Mouse (Mus musculus) neural tube, embryonic 13.5 days (tissue): Measurements from ENCODE around the gene Rcan1. TPM values are rescaled to one million over a fixed set of nuclear protein-coding genes. Genes with fewer than 3 reads are reported as not detected.

ENCODE experiments used
- ATAC-seq: fragments of 200-750 bp; cut with Nextera tagmentation; 2 replicates; pipeline ENCODE4 v1.8.0; 2017; ENCODE audit warnings: low read depth, mild to moderate bottlenecking, moderate TSS enrichment, moderate library complexity
- H3K27ac ChIP-seq: fragments of 300-500 bp; sonication (generic); replicated peaks from 2 replicates; pipeline ENCODE4 v1.5.1; 2015; ENCODE audit warnings: moderate library complexity, mild to moderate bottlenecking, inconsistent platforms
- H3K27me3 ChIP-seq: fragments of 300-500 bp; sonication (generic); 2 replicates; pipeline ENCODE4 v1.6.1; 2015; ENCODE audit warnings: mild to moderate bottlenecking, inconsistent platforms
- H3K36me3 ChIP-seq: fragments of 300-500 bp; sonication (generic); 2 replicates; pipeline ENCODE4 v1.6.1; 2015; ENCODE audit warnings: mild to moderate bottlenecking, inconsistent platforms
- H3K4me1 ChIP-seq: fragments of 300-500 bp; sonication (generic); replicated peaks from 2 replicates; pipeline ENCODE4 v1.6.1; 2015; ENCODE audit warnings: inconsistent platforms
- H3K4me2 ChIP-seq: fragments of 300-500 bp; sonication (generic); 2 replicates; pipeline ENCODE4 v1.6.1; 2015; ENCODE audit warnings: inconsistent platforms, mild to moderate bottlenecking, moderate library complexity
- H3K4me3 ChIP-seq: fragments of 300-500 bp; sonication (generic); 2 replicates; pipeline ENCODE4 v1.5.1; 2015; ENCODE audit warnings: mild to moderate bottlenecking, inconsistent platforms
- H3K9ac ChIP-seq: fragments of 300-500 bp; sonication (generic); 2 replicates; pipeline ENCODE4 v1.6.1; 2015; ENCODE audit warnings: moderate library complexity, mild to moderate bottlenecking, inconsistent platforms
- H3K9me3 ChIP-seq: fragments of 300-500 bp; sonication (generic); 2 replicates; pipeline ENCODE4 v1.6.1; 2016; ENCODE audit warnings: inconsistent platforms
- WGBS: fragments of 180-500 bp; shearing (Covaris S2); methylation state at CpG from one replicate; pipeline ENCODE4 v1.1.7; 2015; 5-methylcytosine and 5-hydroxymethylcytosine counted together
- polyA plus RNA-seq: library from polyadenylated mRNA; unstranded; fragments of >200 nt; fragmentation: Nextera tagmentation; extraction: Ambion mirVana; gene quantifications from 2 replicates; pipeline ENCODE4 v1.2.1, GENCODE M21; 2015

Gene Rcan1
- polyA plus RNA-seq, 1 experiment from 2014 or later = 60.2 TPM

DNA sequence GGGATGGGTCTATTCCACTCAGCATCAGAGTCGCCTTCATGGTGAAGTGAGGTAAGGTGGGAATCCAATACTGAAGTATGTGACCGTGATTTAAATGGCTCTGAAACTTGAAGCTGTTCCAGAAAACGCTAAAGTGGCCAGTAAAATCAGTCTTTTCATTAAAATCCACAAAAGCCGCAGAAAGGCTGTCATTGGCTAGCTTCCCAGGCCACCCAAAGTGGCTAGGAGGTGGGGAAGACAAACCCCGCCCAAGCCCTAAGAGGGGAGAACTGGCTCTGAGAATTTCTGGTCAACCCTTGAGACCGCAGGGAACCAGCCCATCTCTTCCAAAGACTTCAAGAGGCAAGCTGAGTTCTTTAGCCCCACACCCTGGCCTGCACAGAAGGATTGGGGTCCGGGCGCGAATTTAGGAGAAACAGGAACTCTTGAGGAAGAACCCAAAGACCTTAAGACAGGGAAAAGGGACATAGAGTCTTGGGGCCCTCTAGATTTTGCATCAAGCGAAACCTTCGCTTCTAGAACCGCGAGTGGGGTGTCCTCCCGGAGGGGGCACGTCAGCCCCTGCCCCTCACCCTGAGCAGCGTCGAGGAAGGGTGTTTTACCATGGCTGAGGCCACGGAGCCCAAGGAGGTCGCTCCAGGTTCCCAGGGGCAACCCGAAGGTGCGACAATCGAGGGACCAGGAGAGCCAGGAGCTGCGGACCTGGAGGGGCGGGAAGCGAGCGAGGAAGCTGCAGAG lies 27.4 kb upstream of the Rcan1 start:
- Histone ChIP-seq H3K27ac (no peak overlapping the region), H3K4me3 (peak overlapping the region; percentile 46), H3K4me2 (peak overlapping the region; percentile 91), H3K9ac (peak overlapping the region; percentile 65), H3K4me1 (peaks cover 18% of the 10 kb centered on the region), H3K27me3 (peaks cover 57% of the 10 kb centered on the region), H3K9me3 (no peaks in the 10 kb centered on the region), H3K36me3 (no peaks in the 10 kb centered on the region)
- ATAC-seq = no peak
- 9% methylated on average over 26 of the region's 26 CpGs for WGBS

DNA sequence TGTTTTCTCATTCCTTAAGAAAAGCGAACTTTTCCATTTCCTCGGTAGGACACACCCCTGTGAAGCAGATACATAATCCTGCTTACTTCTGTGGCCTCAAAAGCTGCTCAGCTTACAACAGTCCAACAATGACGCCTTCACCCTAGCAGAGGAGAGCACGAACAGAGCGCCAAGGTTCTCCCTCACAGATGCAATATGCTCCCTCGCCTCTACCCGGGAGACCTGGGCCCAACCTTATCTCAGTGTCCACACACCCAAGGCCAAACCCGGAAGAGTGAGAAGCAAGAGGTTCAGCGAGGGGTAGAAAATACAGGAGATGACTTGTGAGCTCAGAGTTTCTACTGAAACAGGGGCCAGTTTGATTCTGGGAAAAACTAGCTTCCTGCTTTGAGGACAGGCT lies 18.7 kb upstream of the Rcan1 start:
- 85% methylated on average over 9 of the region's 9 CpGs for WGBS
- Histone ChIP-seq H3K4me1 (no peaks in the 10 kb centered on the region), H3K27me3 (no peaks in the 10 kb centered on the region; the same call in 1 of the 2 replicates), H3K4me2 (no peak overlapping the region), H3K9me3 (no peaks in the 10 kb centered on the region), H3K4me3 (no peak overlapping the region), H3K9ac (no peak overlapping the region), H3K36me3 (no peaks in the 10 kb centered on the region), H3K27ac (no peak overlapping the region)
- no peak for ATAC-seq

DNA sequence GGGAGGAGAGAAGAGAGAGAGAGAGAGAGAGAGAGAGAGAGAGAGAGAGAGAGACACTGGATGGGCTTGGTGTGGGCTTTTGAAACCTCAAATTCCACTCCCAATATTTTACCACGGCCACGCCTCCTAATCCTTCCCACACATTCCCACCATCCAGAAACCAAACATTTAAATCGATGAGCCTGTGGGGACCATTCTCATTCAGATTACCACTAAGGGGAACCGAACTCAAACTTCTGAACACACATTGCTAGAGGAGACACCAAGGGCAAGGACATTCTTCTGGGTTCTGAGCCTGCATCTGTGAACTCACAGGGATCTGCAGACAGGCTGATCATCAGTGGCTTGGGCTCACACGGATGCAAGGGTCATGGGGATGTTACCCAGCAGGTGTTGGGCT lies 17.8 kb upstream of the Rcan1 start:
- H3K4me2 ChIP-seq = no peak overlapping the region
- no peaks in the 10 kb centered on the region for H3K36me3 ChIP-seq
- H3K27ac ChIP-seq = no peak overlapping the region
- no peak for ATAC-seq
- no peak overlapping the region for H3K4me3 ChIP-seq
- H3K9me3 ChIP-seq = no peaks in the 10 kb centered on the region
- WGBS = 87% methylated on average over 5 of the region's 5 CpGs
- no peaks in the 10 kb centered on the region; the same call in 1 of the 2 replicates for H3K27me3 ChIP-seq
- no peaks in the 10 kb centered on the region for H3K4me1 ChIP-seq
- H3K9ac ChIP-seq = no peak overlapping the region

DNA sequence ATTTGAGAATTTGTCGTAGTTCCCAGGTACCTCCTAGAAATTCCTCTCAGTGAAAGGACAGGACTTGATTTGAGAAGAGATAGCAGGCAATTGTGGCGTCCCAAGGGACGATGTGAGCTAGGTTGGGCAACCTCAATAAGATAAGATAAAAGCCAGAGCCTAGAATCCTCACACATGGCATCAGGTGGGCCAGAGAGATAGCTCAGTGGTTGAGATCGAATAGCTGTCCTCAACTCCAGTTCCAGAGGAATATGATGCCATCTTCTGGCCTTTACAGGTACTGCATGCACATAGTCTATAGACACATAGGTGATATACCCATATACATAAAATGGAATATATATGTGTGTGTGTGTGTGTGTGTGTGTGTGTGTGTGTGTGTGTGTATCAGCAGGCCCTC lies 16.8 kb upstream of the Rcan1 start:
- no peaks in the 10 kb centered on the region; the same call in 1 of the 2 replicates for H3K27me3 ChIP-seq
- ATAC-seq = no peak
- no peaks in the 10 kb centered on the region for H3K36me3 ChIP-seq
- no peak overlapping the region for H3K4me3 ChIP-seq
- no peak overlapping the region for H3K4me2 ChIP-seq
- no peak overlapping the region for H3K27ac ChIP-seq
- H3K9me3 ChIP-seq = no peaks in the 10 kb centered on the region
- 55% methylated on average over 4 of the region's 4 CpGs for WGBS
- H3K9ac ChIP-seq = no peak overlapping the region
- no peaks in the 10 kb centered on the region for H3K4me1 ChIP-seq

DNA sequence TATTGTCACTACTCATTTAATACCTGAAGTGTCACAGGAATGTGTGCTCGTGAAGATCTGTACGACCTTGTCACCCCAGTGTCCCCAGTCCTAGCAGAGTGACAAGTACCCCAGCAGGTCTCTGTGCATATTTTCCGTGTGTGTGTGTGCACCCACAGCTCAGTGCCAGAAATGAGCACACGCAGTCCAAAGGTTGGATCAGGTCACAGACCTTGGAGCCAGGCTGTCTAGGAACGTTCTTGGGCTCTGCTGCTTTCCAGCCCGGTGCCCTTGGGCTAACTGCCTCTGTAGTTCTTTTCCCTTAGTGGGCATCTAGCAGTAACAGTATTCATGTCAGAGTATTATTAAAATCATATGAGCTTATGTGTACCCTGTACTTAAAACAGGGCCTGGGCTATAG lies 16.4 kb upstream of the Rcan1 start:
- Histone ChIP-seq H3K27ac (no peak overlapping the region), H3K4me3 (no peak overlapping the region), H3K36me3 (no peaks in the 10 kb centered on the region), H3K27me3 (no peaks in the 10 kb centered on the region; the same call in 1 of the 2 replicates), H3K9me3 (no peaks in the 10 kb centered on the region), H3K9ac (no peak overlapping the region), H3K4me1 (no peaks in the 10 kb centered on the region), H3K4me2 (no peak overlapping the region)
- no peak for ATAC-seq
- 87% methylated on average over 6 of the region's 6 CpGs for WGBS

DNA sequence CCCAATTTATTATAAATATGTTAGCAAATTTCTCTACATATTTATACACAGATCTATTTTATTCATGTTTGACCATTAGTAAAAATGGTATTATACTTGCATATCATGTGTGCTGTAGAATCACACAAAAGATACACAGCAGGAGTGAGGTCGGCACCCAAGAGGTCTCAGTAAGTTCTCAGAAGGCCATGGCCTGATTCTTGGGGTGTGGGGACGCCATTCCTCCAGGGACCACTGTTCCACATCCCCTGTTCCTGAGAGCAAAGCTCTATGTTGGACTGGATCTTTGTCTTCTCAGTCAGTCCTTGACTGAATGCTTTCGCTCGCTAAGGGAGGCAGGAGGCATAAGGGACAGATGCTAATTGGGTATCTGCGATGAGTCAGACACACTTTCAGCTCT lies 14.8 kb upstream of the Rcan1 start, which contains the start of gene Clic6:
Gene Clic6 (plus strand): TSS at position 301 of the 400 bp plus-strand sequence.
- no peak for ATAC-seq
- Histone ChIP-seq H3K36me3 (no peaks in the 10 kb centered on the region), H3K4me3 (no peak within 1 kb of the TSS), H3K4me1 (no peaks in the 10 kb centered on the region), H3K4me2 (no peak within 1 kb of the TSS), H3K9ac (no peak within 1 kb of the TSS), H3K27ac (no peak within 1 kb of the TSS), H3K27me3 (no peaks in the 10 kb centered on the region), H3K9me3 (no peaks in the 10 kb centered on the region)
- WGBS = 88% methylated on average over 5 of the region's 5 CpGs

DNA sequence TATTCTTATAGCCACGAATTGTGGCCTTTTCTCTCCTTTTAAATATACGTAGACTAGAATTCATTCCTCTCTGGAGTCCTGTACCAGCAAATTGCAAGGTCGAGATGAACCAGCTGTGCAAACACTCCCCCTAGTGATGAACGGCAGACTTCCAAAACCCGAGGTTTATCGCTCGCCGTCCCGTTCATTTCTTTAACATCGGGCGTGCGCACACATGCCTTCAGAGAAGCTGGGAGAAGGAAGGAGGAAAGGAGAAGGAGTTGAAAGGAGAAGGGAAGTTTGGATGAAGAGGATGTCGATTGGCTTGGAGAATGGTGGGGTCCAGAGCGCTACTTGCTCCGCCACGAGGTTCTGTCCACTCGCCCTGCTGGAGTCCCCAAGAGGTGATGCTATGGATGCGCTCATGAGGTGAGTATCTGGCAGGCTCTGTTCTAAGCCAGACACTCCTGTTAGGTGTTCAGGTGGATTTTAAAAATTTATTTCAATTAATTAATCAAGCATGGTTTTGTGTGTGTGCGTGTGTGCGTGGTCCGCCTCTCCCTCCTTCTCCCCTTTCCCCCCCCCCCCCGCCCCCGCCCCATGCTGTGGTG lies 8.0 kb upstream of the Rcan1 start:
- Histone ChIP-seq H3K9ac (0 out of 2 replicates have a peak overlapping the region, but pooled peaks have one; percentile 9), H3K4me1 (no peaks in the 10 kb centered on the region), H3K4me2 (peak overlapping the region; percentile 51), H3K36me3 (no peaks in the 10 kb centered on the region), H3K9me3 (no peaks in the 10 kb centered on the region), H3K4me3 (peak overlapping the region; percentile 24), H3K27me3 (peaks cover 21% of the 10 kb centered on the region), H3K27ac (no peak overlapping the region)
- WGBS = 7% methylated on average over 21 of the region's 23 CpGs
- ATAC-seq = peak; percentile 74; the same call in 1 of the 2 replicates

DNA sequence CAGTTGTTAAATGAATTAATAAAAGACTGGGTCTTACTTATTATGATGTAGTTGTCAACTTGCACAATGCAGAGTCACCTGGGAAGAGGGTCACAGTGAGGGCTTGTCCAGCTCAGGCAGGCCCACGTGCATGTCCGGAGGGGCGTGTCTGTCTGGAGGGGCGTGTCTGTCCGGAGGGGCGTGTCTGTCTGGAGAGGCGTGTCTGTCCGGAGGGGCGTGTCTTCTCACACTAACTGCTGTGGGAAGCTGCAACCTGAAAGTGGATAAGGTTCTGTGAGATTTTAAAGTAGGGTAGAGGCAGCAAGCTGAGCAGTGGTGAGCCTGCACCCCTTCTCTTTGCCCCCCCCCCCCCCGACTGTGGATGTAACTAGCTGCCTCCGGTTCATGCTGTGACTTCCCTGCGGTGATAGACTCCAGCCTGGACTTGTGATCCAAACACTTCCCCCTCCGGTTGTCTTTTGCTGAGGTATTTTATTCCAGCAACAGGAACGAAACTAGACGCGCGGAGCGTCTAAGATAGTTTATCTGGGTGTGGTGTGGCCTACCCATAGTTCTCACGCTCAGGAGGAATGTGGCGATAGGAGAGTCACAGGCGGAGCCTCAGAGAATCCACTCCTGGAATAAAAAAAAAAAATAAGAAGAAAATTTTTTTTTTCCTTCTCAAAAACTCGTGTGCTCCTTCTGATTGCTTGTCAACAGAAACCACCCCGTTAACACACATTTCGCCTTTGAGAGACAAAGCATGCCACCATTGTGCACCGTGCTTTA lies 4.6 kb upstream of the Rcan1 start:
- Histone ChIP-seq H3K36me3 (no peaks in the 10 kb centered on the region), H3K27ac (no peak overlapping the region), H3K27me3 (peaks cover 19% of the 10 kb centered on the region), H3K4me1 (no peaks in the 10 kb centered on the region), H3K9ac (no peak overlapping the region), H3K4me2 (no peak overlapping the region), H3K9me3 (no peaks in the 10 kb centered on the region), H3K4me3 (no peak overlapping the region)
- 62% methylated on average over 24 of the region's 25 CpGs for WGBS
- ATAC-seq = no peak

DNA sequence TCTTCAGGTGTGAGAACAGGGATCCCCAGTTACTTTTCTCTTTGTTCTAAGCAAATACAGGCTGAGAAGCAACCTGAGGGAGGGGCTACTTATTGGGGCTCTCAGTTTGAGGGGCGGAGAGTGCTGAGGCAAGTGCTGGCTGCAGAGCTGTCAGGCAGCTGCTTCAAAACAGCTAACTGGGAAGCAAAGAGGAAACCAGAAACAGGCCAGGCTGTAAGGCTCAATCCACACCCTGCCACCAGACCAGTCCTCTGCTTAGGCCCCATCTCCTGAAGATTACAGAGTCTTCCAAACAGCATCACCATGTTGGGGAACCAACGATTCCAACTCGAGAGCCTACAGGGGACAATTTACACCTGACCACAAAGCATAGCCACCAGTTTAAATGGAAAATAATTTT lies 2.2 kb upstream of the Rcan1 start:
- Histone ChIP-seq H3K4me2 (no peak overlapping the region), H3K4me1 (no peaks in the 10 kb centered on the region)
- 81% methylated on average over 3 of the region's 3 CpGs for WGBS

DNA sequence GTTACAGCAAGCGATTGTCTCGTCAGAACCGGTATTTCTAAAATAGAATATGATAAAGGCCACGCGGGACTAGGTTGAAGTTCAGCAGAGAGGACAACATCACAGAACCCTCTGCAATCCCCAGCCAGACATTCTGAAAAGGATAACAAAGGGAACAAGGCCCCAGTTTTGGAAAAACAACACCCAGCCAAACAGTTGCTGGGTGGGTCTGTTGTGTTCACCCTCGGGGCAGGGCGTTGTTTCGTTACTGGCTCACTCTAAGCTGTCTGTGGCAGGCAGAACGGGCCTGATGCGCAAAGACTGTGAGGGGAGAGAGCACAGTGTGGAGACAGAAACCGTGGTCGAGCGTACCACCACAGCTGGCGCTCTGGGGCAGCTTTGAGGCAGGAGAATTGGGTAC lies 2.2 kb downstream of the Rcan1 start:
- no peaks in the 10 kb centered on the region for H3K36me3 ChIP-seq
- H3K9me3 ChIP-seq = no peaks in the 10 kb centered on the region
- peaks cover 27% of the 10 kb centered on the region for H3K4me1 ChIP-seq
- no peak overlapping the region for H3K4me2 ChIP-seq
- WGBS = 75% methylated on average over 14 of the region's 14 CpGs
- H3K27ac ChIP-seq = no peak overlapping the region
- no peak overlapping the region for H3K9ac ChIP-seq
- no peak for ATAC-seq
- H3K27me3 ChIP-seq = no peaks in the 10 kb centered on the region
- H3K4me3 ChIP-seq = no peak overlapping the region

More for the DNA sequence above, 2.2 kb upstream of the Rcan1 start:
- H3K9me3 ChIP-seq = no peaks in the 10 kb centered on the region
- no peak overlapping the region for H3K4me3 ChIP-seq
- H3K27ac ChIP-seq = no peak overlapping the region
- H3K27me3 ChIP-seq = 0 out of 2 replicates have a peak, but pooled peaks cover 4% of the 10 kb centered on the region
- no peak for ATAC-seq
- H3K9ac ChIP-seq = no peak overlapping the region
- no peaks in the 10 kb centered on the region for H3K36me3 ChIP-seq

DNA sequence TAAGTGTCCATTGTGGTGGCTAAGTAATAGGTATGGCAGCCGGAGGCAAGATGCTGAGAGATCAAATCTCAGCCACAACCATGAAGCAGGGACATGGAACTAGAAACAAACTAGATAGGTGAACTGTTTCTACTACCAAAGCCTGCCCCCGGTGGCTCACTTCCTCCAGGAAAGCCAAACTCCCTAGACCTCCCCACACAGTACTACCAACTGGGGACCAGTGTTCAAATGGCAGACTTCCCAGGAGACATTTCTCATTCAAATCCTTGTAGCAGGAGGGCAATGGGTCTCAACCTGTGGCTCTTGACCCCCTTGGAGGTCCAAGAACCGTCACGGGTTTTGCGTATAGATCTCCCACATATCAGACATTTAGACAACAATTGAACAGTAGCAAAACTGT lies 3.6 kb downstream of the Rcan1 start:
- H3K9me3 ChIP-seq = no peaks in the 10 kb centered on the region
- no peak overlapping the region for H3K9ac ChIP-seq
- H3K4me2 ChIP-seq = no peak overlapping the region
- H3K36me3 ChIP-seq = no peaks in the 10 kb centered on the region
- WGBS = 81% methylated on average over 5 of the region's 5 CpGs
- no peak for ATAC-seq
- H3K27me3 ChIP-seq = no peaks in the 10 kb centered on the region
- H3K4me1 ChIP-seq = peaks cover 33% of the 10 kb centered on the region
- H3K27ac ChIP-seq = no peak overlapping the region
- no peak overlapping the region for H3K4me3 ChIP-seq
